Mouse (Mus musculus) inflammation-experienced regulatory T-cells (primary cell): ENCODE results near the gene Calb2. TPM values are rescaled to one million over a fixed set of nuclear protein-coding genes. Genes with fewer than 3 reads are reported as not detected.

Experiments
- polyA plus RNA-seq, 2 experiments: library from polyadenylated mRNA; unstranded; fragments of 100-300 nt; shearing (Covaris generic); gene quantifications; one replicate each; pipeline ENCODE4 v1.2.1; 2017

The Calb2 gene
- polyA plus RNA-seq: not detected

GRCm38 (mm10) chr8:110168046-110168445, at the start of gene Calb2:
TSS of gene Calb2 (minus strand) at chr8:110168210.

GRCm38 (mm10) chr8:110215365-110215764, 47.4 kb upstream of the Calb2 start, which contains the start of gene Cmtr2:
TSS of gene Cmtr2 (plus strand) at chr8:110215665.

DNA sequence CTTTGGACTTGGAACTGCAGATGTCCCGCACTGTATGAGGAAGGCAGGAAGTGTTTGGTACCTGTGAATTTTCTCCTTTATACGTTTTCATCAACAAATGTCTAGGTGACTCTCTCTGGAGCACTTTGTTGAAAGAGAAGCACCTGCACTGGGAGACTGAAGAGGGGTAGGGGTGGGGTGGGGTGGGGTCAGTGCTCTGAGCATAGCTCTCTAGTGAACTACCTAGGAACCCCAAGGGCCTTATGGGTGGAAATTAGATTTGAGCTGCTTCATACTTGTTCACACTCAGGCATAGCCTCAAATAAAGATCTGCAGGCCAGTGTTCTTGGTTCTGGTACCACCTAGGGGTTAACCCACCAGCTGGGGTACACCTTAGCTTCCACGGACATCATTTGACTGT, 65.4 kb downstream of the Calb2 start, which contains the start of gene Gm17720:
Gene Gm17720 (minus strand): TSS at position 101 of the 400 bp plus-strand sequence.

GRCm38 (mm10) chr8:110100907-110101306, 67.1 kb downstream of the Calb2 start, which contains the start of gene Gm21964:
TSS of gene Gm21964 (plus strand) at chr8:110101207.

Other genes starting within 250 kb of the Calb2 start
- 1 to 10 TPM in 1 of 2 experiments, under 1 TPM in 1; 0.20 to 1.8 TPM for gene Marveld3, start 206.0 kb downstream of the Calb2 start, polyA plus RNA-seq
- gene Tat, start 177.8 kb downstream of the Calb2 start, polyA plus RNA-seq: not detected
- gene Chst4, start 128.5 kb downstream of the Calb2 start, polyA plus RNA-seq: under 1 TPM in 1 of 2 experiments, not detected in 1; 0.48 TPM
- gene Zfp612, start 88.5 kb downstream of the Calb2 start, polyA plus RNA-seq: 1 to 10 TPM; 3.1 to 4.4 TPM
- gene Gm21964, start 67.0 kb downstream of the Calb2 start, polyA plus RNA-seq: under 1 TPM in 1 of 2 experiments, not detected in 1; 0.11 TPM
- gene Gm17720, start 65.5 kb downstream of the Calb2 start, polyA plus RNA-seq: not detected
- gene Cmtr2, start 47.5 kb upstream of the Calb2 start, polyA plus RNA-seq: 10 to 100 TPM in 1 of 2 experiments, 1 to 10 TPM in 1; 9.4 to 11.9 TPM
- 1 to 10 TPM; 1.1 to 2.2 TPM for gene Hydin, start 98.8 kb upstream of the Calb2 start, polyA plus RNA-seq